Mouse (Mus musculus) neural tube, embryonic 14.5 days (tissue): Measurements from ENCODE around the gene March8. TPM values are rescaled to one million over a fixed set of nuclear protein-coding genes. Genes with fewer than 3 reads are reported as not detected.
"Not testable (repeated sequence)": the region's sequence is repeated elsewhere in the genome, so short reads cannot be mapped to it uniquely, and the experiment has no call there.

Source experiments
- ATAC-seq: fragments of 200-750 bp; cut with Nextera tagmentation; 2 replicates; pipeline ENCODE4 v1.8.0; 2017; ENCODE audit warnings: low read depth, mild to moderate bottlenecking, moderate TSS enrichment, moderate library complexity
- H3K27ac ChIP-seq: fragments of 300-500 bp; sonication (generic); 2 replicates; pipeline ENCODE4 v1.5.1; 2014; ENCODE audit warnings: low read depth, mild to moderate bottlenecking, control low read depth, low read length, moderate library complexity, mixed read lengths
- H3K27me3 ChIP-seq: fragments of 300-500 bp; sonication (generic); 2 replicates; pipeline ENCODE4 v1.6.1; 2014; ENCODE audit warnings: low read length; ENCODE audit not compliant: control insufficient read depth, insufficient read depth
- H3K36me3 ChIP-seq: fragments of 300-500 bp; sonication (generic); 2 replicates; pipeline ENCODE4 v1.6.1; 2014; ENCODE audit warnings: low read length, mixed read lengths; ENCODE audit not compliant: control insufficient read depth, insufficient read depth
- H3K4me1 ChIP-seq: fragments of 300-500 bp; sonication (generic); 2 replicates; pipeline ENCODE4 v1.6.1; 2014; ENCODE audit warnings: low read length; ENCODE audit not compliant: control insufficient read depth, insufficient read depth
- H3K4me2 ChIP-seq: fragments of 300-500 bp; sonication (generic); 2 replicates; pipeline ENCODE4 v1.6.1; 2014; ENCODE audit warnings: mild to moderate bottlenecking, low read depth, low read length, control low read depth
- H3K4me3 ChIP-seq: fragments of 300-500 bp; sonication (generic); 2 replicates; pipeline ENCODE4 v1.5.1; 2014; ENCODE audit warnings: low read depth, low read length, control low read depth, mixed read lengths
- H3K9ac ChIP-seq: fragments of 300-500 bp; sonication (generic); replicated peaks from 2 replicates; pipeline ENCODE4 v1.6.1; 2014; ENCODE audit warnings: low read depth, mild to moderate bottlenecking, control low read depth, low read length, mixed read lengths
- H3K9me3 ChIP-seq: fragments of 300-500 bp; sonication (generic); 2 replicates; pipeline ENCODE4 v1.6.1; 2016; ENCODE audit warnings: low read length; ENCODE audit not compliant: control insufficient read depth
- WGBS: fragments of 180-500 bp; shearing (Covaris S2); extraction: QIAGEN DNeasy Blood & Tissue Kit; methylation state at CpG from one replicate; pipeline ENCODE4 v1.1.7; 2014; 5-methylcytosine and 5-hydroxymethylcytosine counted together
- polyA plus RNA-seq: library from polyadenylated mRNA; unstranded; fragments of >200 nt; fragmentation: Nextera tagmentation; extraction: Ambion mirVana; gene quantifications from 2 replicates; pipeline ENCODE4 v1.2.1, GENCODE M21; 2014

March8 gene
- polyA plus RNA-seq, 1 experiment from 2014 or later = 72.8 TPM

- no peak for ATAC-seq
- no peak overlapping the region for H3K4me2 ChIP-seq
- H3K4me1 ChIP-seq = no peaks in the 10 kb centered on the region
- H3K4me3 ChIP-seq = no peak overlapping the region
- H3K9me3 ChIP-seq = no peaks in the 10 kb centered on the region
- no peak overlapping the region for H3K27ac ChIP-seq
- H3K36me3 ChIP-seq = no peaks in the 10 kb centered on the region
- H3K9ac ChIP-seq = no peak overlapping the region
- H3K27me3 ChIP-seq = no peaks in the 10 kb centered on the region
- 77% methylated on average over 2 of the region's 2 CpGs for WGBS
Measured at GRCm38 (mm10) chr6:116347953-116348352, 10.1 kb downstream of the March8 start.

DNA sequence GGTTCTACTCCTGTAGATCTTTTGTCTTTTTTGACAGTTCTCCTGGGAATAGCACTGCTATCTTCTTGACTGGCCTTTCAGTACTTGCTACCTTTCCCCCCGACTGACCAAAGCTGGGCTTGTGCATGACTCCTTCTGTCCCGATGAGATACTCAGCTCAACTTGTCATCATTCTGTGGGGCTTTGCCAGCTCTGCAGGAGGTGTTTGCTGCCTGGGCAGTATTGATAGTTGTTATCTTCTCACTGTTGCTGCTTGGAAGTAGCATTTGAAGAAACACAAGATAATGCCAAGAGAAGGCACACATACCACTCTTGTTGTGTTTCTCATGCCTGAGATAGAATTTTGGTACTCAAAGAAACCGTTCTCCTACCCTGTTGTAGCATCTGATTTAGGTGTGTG, 12.2 kb downstream of the March8 start:
- no peaks in the 10 kb centered on the region for H3K9me3 ChIP-seq
- no peaks in the 10 kb centered on the region for H3K4me1 ChIP-seq
- no peak overlapping the region for H3K27ac ChIP-seq
- ATAC-seq = no peak
- no peak overlapping the region for H3K9ac ChIP-seq
- H3K4me3 ChIP-seq = no peak overlapping the region
- no peaks in the 10 kb centered on the region for H3K36me3 ChIP-seq
- H3K27me3 ChIP-seq = no peaks in the 10 kb centered on the region
- 80% methylated on average over 3 of the region's 3 CpGs for WGBS
- no peak overlapping the region for H3K4me2 ChIP-seq

- Histone ChIP-seq H3K27ac (no peak overlapping the region), H3K36me3 (no peaks in the 10 kb centered on the region), H3K27me3 (no peaks in the 10 kb centered on the region), H3K9me3 (no peaks in the 10 kb centered on the region), H3K4me2 (no peak overlapping the region), H3K4me3 (no peak overlapping the region), H3K9ac (no peak overlapping the region), H3K4me1 (no peaks in the 10 kb centered on the region)
- ATAC-seq = no peak
- WGBS = 88% methylated on average over 6 of the region's 6 CpGs
Measured at GRCm38 (mm10) chr6:116350643-116351042, 12.8 kb downstream of the March8 start.

GRCm38 (mm10) chr6:116351534-116351933, 13.7 kb downstream of the March8 start:
- Histone ChIP-seq H3K4me1 (no peaks in the 10 kb centered on the region), H3K4me2 (no peak overlapping the region), H3K27me3 (no peaks in the 10 kb centered on the region), H3K4me3 (no peak overlapping the region), H3K27ac (no peak overlapping the region), H3K36me3 (no peaks in the 10 kb centered on the region), H3K9me3 (no peaks in the 10 kb centered on the region), H3K9ac (no peak overlapping the region)
- WGBS = 84% methylated on average over 4 of the region's 4 CpGs
- ATAC-seq = no peak

- H3K9ac ChIP-seq = no peak overlapping the region
- no peaks in the 10 kb centered on the region for H3K27me3 ChIP-seq
- H3K4me3 ChIP-seq = no peak overlapping the region
- no peak for ATAC-seq
- H3K36me3 ChIP-seq = no peaks in the 10 kb centered on the region
- no peaks in the 10 kb centered on the region for H3K9me3 ChIP-seq
- H3K4me2 ChIP-seq = no peak overlapping the region
- 100% methylated on average over 1 of the region's 1 CpGs for WGBS
- H3K4me1 ChIP-seq = no peaks in the 10 kb centered on the region
- H3K27ac ChIP-seq = no peak overlapping the region
Measured at GRCm38 (mm10) chr6:116353428-116353827, 15.6 kb downstream of the March8 start.

GRCm38 (mm10) chr6:116356311-116356947, 18.6 kb downstream of the March8 start:
- WGBS = 80% methylated on average over 8 of the region's 8 CpGs
- not testable (repeated sequence) for ATAC-seq

DNA sequence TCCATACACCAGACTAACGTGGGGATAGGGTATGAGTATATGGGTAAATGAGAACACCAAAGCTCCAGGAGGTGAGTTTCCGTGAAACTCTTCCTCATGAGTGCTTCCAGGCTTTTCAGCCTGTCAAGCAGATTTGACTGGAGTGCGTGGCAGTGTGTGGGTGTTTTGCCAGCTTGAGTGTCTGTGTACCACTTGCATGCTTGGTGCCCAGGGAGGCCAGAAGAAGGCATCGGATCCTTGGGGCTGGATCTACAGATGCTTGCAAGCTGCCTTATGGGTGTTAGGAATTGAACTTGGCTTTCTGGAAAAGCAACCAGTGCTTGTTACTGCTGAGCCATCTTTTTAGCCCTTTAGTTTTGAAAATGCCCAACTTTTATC, 19.1 kb downstream of the March8 start:
- no peak for ATAC-seq
- Histone ChIP-seq H3K27ac (no peak overlapping the region), H3K4me2 (no peak overlapping the region), H3K9ac (no peak overlapping the region), H3K36me3 (no peaks in the 10 kb centered on the region), H3K27me3 (no peaks in the 10 kb centered on the region), H3K4me1 (no peaks in the 10 kb centered on the region), H3K9me3 (no peaks in the 10 kb centered on the region), H3K4me3 (no peak overlapping the region)
- 83% methylated on average over 4 of the region's 4 CpGs for WGBS

More at GRCm38 (mm10) chr6:116356311-116356947, 18.6 kb downstream of the March8 start:
- H3K4me3 ChIP-seq, H3K4me1 ChIP-seq, H3K4me2 ChIP-seq, H3K9me3 ChIP-seq, H3K9ac ChIP-seq, H3K36me3 ChIP-seq, H3K27ac ChIP-seq, H3K27me3 ChIP-seq: not testable (repeated sequence)

DNA sequence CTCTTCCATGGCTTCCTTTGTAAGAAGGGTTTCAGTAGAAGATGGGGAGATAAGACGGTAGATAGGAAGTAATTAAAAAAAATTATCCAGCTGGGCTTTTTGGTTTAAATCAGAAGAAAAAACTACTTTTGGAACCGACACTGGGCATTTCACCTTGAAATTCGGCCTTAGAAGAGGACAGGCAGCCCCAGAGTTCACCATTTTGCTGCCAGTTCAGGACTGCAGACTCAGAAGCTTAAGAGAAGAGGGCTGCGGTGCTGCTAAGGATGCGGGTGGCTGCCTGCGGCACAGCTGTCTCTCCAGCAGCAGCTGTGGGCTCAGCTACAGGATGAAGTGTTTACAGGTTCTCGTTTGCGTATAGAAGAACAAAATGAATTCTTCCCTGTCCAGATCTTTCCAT, 20.2 kb downstream of the March8 start:
- ATAC-seq = no peak
- Histone ChIP-seq H3K9ac (no peak overlapping the region), H3K4me1 (no peaks in the 10 kb centered on the region), H3K9me3 (no peaks in the 10 kb centered on the region), H3K4me3 (no peak overlapping the region), H3K27ac (no peak overlapping the region), H3K27me3 (no peaks in the 10 kb centered on the region), H3K36me3 (no peaks in the 10 kb centered on the region), H3K4me2 (no peak overlapping the region)
- 80% methylated on average over 8 of the region's 8 CpGs for WGBS

- Histone ChIP-seq H3K4me3 (no peak overlapping the region), H3K4me2 (no peak overlapping the region), H3K4me1 (no peaks in the 10 kb centered on the region), H3K27ac (no peak overlapping the region), H3K9ac (no peak overlapping the region), H3K27me3 (no peaks in the 10 kb centered on the region), H3K9me3 (no peaks in the 10 kb centered on the region), H3K36me3 (no peaks in the 10 kb centered on the region)
- WGBS = 79% methylated on average over 3 of the region's 3 CpGs
- no peak for ATAC-seq
Measured at GRCm38 (mm10) chr6:116359256-116359655, 21.4 kb downstream of the March8 start.
